Mouse (Mus musculus) layer of hippocampus, adult 11-12 months (tissue): ENCODE data around the gene Trim59.

Experiments
- DNase-seq: peaks from one replicate; pipeline ENCODE4 v3.0.0; 2022; ENCODE audit warnings: low spot score

Gene Trim59

DNA sequence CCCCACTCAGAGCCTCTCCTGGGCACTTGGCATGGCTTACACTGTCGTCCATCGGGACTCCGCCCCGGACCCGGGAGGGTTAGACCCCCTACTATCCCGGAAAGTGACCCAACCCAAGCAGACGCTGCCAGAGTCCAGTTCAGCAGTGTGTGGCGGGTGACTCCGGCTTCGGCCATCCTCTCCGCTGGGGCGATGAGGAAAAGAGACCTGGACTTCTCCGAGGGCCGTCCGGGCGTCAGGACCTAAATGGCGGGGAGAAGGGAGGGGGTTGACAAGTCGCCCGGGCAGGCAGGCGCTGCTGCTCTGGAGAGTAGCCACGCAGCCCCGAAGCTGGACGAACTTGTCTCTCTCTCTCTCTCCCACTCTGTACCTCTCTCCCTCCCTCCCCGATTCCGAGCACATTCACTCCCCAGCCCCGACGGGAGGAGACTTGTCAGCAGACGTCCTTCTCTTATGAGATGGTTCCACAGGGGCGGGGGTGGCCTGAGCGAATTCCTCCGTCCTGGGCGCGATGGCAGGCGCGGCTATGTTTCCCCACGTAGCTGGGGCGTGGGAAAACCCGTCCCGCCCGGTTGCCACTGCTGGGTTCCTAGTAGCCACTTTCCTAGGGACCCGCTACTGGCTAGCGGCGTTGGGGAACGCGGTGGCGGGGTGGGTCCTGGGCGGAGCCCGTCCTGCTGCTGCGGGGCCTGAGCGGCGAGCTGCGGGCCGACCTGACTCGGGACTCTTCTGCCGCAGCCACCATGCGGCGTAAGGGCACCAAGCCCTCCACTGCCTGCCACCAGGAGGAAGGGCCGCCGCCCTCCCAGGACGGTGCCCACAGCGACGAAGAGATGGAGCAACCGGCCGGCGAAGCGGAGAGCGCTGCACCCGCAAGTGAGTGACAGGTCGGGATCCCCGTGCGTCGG lies 39.0 kb downstream of the Trim59 start:
- peak; percentile 13 for DNase-seq

DNA sequence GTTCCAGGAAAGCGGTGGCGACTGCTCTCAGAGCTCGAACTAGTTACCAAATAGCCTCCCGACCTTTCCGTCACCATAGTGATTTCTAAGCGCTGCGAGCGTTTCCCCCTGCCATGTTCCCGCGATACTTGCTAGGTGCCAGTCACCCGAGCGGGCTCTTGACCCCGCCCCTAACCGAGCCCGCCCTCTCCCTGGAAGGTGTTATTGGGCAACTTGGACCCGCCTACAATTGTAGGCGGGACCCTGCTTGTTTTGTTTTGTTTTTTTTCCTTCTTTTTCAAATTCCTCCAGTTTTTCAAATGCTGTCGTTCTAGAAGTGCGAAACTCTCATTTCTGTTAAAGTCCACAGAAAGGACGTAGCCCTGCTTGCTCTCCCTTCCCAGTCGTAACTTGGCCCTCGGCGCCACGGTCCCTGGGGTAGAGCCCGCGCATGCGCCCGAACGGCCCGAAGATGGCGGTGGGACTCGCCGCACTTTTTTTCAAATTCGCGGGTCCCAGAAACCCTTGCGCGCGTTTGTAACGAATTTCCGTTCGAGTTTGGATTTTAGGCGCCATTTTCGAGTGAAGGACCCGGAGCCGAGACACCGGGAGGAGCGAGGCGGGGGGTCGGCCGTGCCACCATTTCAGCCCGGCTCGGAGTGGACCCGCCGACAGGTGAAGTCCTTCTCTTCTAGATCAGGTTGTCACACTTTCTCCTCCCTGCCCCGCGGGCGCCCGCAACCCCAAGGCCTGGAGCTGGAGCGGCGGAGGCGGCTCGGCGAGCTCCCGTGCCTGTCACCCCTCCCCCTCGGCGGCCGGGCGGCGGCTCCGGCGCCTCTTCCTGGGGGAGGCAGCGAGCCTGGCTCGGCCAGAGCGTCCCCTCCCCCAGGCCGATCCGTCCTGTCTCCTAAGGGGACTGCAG lies 39.9 kb downstream of the Trim59 start, which contains the start of the genes Ift80 and Smc4:
Ift80 (minus strand) TSS at position 134 of the 901 bp plus-strand sequence.
Smc4 (plus strand) TSS at position 302 of the 901 bp plus-strand sequence.
- DNase-seq: peak; percentile 93

- no peak for DNase-seq
Observed at GRCm38 (mm10) chr3:69004055-69004436, 40.5 kb downstream of the Trim59 start.

- no peak for DNase-seq
Observed at GRCm38 (mm10) chr3:69002781-69003180, 41.8 kb downstream of the Trim59 start.

GRCm38 (mm10) chr3:68986550-68986949 lies 58.0 kb downstream of the Trim59 start:
- no peak for DNase-seq
